Mouse (Mus musculus) induced T-regulatory cell, adult 2 months (primary cell): ENCODE data around the gene Pgam1.
A peak's percentile ranks its signal among the peaks of the same experiment; 100 is the strongest.

Experiments used
- DNase-seq: peaks from one replicate; pipeline ENCODE4 v3.0.0-alpha.2; 2012; ENCODE audit warnings: low read depth

The Pgam1 gene

DNA sequence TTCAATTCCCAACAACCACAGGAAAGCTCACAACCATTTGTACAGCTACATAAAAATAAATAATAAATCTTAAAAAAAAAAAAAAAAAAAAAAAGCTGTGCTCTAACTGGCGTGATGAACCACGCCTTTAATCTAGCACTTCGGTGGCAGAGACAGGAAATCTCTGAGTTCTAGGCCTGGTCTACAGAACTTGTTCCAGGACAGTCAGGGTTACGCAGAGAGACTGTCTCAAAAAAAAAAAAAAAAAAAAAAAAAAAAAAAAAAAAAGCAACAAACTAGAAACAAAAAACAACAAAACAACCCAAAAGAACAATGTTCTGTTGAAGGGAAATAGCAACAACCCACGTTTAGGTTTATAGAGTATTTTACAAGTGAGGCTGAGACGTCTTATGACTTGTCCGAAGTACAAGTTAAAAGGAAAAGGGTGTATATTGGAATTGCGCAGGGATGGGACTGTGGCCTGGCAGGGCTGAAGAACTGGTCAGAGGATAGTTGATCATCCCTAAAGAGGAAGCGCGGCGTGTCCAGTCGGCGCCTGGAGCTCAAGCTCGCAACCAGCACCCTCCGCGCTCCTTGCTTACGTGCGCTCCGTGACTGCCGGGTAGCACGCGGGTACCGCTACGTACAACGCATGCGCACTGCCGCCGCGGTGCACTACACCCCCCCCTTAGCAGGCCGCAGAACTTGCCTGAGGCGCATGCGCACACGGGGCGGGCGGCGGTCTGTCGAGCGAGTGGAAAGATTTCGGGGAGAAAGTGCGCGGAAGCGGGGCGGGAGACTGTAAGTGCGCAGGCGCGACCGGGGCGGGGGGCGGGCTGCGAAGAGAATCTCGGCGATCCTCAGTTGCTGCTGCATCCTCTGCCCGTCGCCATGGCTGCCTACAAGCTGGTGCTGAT is at the start of gene Pgam1:
Gene Pgam1 (plus strand): TSS at position 746 of the 896 bp plus-strand sequence.
- DNase-seq = peak; percentile 100

DNA sequence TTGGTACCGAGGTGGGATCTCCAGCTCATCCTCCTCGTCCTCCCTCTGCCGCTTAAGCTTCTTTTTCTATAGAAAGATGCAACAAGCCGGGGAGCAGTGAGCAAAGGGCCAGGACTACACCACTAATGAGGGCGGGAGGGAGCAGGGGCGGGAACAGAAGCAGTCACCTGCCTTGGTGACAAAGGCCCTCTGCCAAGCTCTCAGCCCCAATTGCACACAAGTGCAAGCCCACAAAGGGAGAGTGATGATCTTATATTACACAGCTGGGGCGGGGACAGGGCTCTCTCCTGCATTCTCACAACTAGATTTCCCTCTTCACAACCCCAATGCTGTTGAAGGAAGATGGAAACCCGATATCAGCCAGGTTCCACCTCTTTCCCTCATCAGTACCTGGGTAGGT is 45.0 kb upstream of the Pgam1 start:
- DNase-seq = no peak

DNA sequence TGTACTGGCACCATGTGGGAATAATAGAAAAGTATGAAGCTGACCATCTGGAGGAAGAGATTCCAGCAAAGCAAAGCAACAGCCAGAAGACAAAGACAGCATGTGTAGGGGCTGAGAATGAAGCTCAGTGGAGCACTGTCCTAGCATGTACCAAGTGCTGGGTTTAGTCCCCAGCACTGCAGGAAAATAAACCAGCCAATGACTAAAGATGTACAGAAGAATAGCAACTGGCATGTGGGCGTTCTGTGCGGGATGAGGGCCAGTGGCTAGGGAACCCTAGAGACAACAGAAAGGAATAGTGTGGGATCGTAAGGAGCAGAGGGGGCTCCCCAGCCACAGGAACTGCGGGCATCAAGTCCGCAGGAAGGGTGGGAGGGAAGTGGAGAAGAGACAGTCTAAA is 42.4 kb upstream of the Pgam1 start:
- no peak for DNase-seq

DNA sequence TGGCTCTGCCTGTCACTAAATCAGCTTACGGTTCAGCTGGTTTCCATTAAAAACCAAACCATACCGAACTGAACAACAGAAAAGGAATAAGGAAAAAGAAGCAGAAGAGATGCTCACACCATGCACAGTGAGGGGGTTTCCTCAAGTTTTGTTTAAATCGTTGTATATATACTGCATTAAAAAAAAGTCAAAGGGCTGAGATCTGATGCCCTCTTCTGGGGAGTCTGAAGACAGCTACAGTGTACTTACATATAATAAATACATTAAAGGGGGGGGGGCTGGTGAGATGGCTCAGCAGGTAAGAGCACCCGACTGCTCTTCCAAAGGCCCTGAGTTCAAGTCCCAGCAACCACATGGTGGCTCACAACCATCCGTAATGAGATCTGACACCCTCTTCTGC is 41.8 kb upstream of the Pgam1 start:
- DNase-seq = peak; percentile 22

DNA sequence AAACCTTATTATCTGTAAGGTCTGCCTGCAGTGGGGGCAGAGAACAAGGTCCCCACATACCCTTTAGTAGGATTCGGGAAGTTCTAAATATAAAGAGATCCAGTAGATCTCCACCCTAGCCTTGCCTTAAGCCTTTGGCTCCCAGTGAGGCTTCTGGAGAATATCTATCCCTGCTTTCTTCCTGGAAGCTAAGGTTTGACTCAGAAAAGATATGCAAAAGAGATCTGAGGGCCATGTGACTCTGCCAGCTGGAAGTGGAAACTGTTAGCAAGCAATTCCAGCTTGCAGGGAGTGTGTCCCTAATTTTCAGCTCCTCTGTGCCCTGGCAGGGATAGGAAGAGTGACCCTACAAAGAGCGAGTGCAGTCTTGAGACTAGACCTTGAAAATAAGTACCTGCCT is 39.4 kb upstream of the Pgam1 start:
- DNase-seq = no peak

DNA sequence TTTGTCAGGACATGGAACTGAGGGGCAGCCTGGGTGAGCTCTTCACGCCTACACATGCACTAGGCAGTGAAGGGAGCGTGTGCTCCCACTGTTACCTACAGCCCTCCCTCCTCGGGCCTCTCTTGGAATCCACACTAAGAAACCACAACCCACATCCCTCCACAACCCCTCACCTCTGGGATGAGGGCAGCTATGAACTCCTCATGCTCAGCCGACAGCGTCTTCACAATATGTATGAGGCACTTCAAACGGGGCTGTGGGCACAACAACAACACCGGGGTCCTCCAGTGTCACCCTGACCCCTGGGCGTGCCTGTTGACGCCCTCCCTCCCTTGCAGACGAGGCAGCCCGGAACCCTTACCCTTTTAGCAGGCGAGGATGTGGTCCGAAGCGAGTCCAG is 37.4 kb upstream of the Pgam1 start:
- DNase-seq = peak; percentile 21

DNA sequence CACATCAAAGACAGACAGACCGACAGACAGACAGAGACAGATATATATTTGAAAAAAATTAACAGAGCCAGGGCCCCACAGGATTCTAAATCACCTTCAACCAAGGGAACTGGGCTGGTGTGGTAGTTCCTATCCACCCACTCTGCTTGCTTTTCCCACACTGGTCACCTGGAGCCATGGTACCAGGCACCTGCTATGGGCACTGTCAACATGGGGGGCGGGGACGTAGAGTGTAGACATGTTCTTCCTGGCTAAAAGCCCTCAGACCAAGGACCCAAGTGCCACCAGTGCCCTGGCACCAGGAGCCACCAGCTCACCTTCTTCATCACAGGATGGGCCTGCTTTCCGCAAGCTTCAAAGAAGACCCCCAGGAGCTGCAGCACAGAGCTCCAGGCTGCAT is 29.9 kb upstream of the Pgam1 start:
- no peak for DNase-seq

DNA sequence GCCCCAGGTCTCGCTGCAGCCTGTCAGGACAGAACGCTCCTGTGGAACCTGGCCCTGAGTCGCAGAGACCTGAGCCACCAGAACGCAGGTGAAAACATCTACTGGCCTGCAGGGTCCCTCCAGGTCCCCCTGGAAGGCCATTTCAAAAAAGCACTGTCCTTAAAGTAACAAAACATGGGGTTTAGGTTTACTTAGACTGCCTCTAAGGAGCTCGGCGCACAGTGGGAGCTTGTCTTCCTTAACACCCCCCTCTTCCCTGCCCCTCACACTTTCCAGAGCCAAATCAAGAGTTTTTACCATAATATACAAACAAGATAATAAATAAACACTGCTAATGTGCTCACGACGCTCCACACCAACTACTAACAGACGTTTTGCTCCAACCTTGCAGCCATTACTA is 27.8 kb upstream of the Pgam1 start:
- no peak for DNase-seq

DNA sequence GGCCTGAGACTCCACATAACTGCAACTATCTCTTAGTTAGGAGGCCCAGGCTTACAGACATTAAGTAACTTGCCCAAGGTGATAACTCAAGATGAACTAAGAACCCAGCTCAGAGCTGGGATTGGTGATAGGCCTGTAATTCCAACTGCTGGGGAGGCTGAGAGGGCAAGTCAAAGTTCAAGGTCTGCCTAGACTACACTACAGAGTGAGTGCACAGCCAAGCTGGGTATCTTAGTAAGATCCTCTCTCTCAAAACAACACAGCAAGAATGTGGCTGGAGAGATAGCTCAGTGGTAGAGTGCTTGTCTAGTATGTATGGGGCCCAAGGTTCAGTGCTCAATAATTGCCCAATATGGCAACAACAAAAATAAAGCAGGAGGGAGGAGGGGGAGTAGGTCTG is 23.5 kb upstream of the Pgam1 start:
- no peak for DNase-seq

DNA sequence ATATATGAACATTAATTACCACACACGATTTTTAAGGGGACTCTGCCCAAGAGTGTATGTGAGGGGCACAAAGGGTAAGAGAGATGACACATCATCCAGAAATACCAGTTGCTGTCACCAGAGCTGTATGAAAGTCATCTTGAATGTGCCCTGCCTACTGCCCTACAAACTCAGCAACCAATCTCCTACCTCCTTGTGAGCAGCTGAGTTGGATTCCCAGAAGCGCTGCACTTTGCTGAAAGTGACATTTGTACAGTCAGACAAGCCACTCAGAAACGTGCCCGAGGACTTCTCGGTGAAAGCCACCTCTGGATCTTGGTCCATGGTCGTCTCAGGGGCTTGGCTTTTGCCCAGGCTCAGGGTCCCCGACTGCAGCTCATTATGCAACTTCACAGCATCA is 16.8 kb upstream of the Pgam1 start:
- peak; percentile 56 for DNase-seq

DNA sequence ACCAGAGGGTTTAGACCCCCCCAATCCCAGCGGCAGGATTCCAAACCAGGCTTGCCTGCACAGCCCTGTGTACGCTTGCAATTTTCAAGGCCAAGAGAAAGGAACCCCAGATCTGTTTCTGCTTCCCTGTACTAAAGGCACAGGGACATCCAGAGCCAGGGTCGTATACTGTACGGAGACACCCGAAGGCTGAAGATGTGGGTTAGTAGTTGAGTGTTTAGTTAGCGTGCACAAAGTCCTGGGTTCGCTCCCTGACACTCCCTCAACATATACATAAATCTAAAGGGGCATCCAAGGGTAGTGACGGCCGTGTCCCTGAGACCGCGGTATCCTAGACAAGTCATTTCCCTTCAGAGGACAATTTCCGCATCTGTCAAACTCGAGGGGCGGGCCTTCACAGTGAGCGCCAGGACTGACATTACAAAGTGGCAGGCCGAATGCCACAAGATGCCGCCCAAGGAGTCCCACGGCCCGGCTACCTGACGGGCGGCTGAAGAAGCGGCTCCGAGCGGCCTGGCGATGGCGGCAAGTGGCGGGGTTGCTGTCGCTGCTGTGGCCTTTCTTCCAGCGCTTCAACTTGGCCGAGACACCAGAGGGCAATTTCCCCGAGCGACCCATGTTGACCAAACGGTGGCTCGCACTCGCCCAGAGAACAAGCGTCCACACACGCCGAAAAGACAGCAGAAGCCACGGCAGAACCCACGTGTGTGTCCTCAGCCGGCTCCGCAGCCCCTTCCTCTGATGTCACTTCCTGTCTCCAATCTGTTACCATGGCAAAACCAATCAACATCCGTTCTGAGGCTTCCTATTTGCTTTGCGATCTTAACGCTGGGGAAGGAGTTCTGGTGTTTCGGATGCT is 16.0 kb upstream of the Pgam1 start, which contains the start of gene Rrp12:
Gene Rrp12 (minus strand): TSS at position 714 of the 859 bp plus-strand sequence.
- DNase-seq = peak; percentile 97

DNA sequence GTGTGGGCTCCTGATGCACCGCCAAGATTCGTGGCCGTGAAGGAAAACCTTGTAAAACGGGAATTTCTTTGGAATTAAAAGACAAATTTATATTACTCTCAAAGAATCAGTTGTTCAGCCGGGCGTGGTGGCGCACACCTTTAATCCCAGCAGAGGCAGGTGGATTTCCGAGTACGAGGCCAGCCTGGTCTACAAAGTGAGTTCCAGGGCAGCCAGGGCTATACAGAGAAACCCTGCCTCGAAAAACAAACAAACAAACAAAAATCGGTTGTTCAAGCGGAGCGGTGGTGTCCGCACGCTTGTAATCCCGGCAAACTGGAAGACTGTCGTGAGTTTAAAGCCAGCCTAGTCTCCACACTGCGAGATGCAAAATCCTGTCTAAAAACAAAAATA is 15.4 kb upstream of the Pgam1 start:
- DNase-seq = no peak

DNA sequence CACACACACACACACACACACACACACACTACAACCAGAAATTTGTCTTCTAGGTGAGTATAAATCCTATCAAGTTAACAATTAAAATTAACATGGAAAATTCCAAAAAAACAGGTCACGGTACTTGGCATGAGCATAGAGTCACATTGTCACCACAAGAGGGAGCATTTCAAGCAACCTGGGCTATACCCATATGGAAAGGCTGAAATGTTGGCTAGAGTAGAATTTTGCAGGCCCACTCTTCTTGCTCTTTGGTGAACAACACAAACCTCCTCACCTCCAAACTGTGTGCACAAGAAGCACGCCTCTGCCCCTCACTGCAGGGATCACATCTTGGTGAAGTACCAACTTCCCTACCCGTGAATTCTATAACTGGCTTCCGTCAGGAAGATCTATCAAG is 12.9 kb upstream of the Pgam1 start:
- peak; percentile 79 for DNase-seq

DNA sequence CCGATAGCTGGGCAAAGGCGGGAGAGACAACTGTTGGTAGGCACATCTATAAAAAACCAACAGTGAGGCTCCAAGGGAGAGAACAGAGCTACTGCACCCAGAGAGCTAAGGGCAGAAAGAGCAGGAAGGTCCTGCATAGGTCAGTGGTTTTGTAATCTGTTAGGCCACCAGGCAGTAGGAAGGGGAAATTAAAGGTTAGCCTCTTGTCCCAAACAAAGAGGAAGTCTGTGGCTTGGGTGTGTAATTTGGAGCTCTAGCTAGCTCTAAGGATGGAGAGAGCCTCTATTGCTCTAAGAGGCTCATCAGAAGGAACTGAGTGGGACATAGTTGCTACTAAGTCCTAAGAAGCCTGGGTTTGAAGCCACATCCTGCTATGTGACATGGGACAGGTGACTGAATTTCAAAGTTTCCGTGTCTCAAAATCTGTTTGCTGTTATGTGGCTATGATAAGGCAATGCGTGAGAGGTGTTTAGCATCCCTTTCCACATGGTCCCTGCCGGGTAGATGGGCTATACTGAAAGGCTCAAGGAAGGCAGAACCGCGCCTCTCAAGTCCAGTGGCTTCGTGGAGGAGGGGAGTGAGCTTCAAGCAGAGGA is 11.1 kb upstream of the Pgam1 start:
- peak; percentile 40 for DNase-seq

DNA sequence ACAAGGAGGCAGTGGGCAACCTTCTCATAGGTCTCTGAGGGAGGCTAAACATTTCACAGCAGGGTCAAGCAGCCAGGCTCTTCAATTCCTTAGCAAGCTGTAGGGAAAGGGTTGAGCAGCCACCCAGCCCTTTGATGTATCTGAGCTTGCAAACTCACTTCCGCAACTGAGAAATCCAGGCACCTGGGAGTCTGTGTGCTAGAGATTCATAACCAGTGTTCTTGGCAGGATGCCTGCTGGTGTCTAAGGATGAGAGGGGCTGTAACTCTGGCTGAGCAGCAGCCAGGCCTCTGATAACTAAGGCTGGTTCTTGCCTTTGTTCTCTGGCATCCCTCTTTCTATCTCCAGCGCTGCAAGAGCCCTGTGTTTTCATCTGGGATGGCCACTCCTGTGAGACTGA is 10.0 kb upstream of the Pgam1 start:
- no peak for DNase-seq

DNA sequence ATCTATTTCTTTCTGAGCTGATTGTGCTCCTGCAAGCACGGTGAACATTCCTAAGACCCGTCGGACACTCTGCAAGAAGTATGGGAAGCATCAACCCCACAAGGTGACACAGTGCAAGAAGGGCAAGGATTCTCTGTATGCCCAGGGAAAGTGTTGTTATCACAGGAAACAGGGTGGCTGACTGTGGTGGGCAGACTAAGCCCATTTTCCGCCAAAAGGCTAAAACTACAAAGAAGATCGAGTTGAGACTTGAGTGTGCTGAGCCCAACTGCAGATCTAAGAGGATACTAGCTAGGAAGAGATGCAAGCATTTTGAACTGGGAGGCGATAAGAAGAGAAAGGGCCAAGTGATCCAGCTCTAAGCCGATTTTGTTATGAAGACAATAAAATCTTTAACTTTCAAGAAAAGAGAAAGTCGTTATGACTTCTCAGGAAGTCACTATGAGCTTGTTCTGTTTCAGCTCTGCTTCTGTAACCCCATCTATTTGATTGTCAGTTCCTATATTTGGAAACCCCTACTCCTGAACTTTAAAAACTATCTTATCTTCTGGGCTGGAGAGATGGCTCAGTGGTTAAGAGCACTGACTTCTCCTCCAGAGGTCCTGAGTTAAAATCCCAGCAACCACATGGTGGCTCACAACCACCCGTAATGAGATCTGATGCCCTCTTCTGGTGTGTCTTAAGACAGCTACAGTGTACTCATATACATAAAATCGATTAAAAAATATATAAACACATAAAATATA is 8.7 kb upstream of the Pgam1 start:
- DNase-seq = no peak

DNA sequence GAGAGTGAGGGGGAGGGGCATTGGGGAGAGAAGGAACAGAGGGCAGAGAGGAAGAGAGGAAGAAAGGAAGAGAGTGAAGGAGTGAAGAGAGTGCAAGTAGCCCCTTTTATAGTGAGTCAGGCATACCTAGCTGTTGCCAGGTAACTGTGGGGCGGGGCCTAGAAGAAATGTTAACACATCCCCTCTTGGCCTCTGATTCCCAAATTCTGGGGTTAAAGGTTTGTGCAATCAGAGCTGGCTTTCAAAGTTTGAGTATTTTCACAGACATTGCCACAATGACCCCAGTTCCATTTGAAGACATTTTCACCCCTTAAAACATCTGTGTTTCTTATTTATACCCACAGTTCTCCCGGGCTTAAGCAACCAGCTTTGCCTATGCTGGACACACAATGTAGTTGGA is 6.5 kb upstream of the Pgam1 start:
- no peak for DNase-seq

DNA sequence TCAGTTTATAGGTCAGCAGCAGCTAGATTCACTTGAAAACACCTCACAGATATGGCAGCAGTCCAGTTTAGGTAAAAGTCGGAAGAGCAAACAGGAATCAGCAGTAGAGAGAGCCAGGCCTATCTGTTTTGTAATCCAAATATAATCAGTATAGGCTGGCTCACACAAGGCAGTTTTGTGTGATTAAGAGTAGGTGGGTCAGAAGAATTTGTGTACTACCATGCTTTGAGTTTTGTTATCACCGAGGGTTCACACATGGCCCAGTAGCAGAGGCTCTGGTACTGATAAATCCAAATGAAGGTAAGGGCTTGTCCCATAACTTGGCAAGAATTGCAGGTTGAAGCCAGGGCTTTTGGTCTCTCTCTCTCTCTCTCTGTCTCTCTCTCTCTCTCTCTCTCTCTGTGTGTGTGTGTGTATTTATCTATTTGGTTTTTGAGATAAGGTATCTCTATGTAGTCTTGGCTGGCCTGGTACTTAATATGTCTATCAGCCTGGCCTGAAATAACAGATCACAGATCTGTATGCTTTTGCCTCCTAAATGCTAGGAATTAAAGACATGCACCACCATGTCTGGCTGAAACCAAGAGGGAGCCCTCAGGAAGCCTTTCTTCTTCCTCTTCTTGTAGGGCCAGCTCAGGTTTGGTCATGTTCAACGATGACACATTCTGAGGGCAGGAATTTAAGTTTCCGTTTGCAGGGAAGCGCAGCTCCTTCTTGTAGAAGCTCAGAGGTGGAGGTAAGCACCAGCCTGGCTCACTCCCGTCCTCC is 5.2 kb upstream of the Pgam1 start:
- no peak for DNase-seq

DNA sequence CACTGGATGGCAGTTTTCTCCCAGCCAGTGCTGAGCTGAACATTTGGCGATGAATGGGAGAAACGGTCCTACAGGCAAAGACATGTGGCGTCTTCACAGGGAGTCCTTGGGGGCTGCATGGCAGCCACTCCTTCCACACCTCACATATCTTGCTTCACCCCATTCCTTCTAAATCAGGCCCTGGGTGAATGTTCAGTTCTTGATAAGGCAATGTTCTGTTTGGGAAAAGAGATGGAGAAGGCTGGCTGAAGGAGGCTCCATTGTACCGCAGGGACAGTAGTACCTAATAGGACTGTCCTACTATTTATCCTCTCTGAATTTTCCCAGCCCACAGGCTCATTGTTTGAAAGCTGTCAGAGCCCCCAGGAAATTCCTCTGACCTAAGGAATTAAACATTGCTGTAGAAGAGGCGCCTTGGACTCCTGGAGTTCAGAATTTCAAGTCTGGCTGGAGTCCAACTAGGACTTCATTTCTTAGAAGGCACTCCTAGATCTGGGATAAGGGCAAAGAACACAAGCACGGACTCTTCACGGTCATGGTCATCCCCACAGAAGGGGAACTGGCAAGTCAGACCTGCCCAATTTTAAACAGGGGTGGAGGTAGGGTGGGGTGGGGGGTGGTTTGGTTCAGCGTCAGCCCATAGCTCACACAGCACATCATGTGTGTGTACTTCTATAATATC is 4.5 kb upstream of the Pgam1 start:
- no peak for DNase-seq

DNA sequence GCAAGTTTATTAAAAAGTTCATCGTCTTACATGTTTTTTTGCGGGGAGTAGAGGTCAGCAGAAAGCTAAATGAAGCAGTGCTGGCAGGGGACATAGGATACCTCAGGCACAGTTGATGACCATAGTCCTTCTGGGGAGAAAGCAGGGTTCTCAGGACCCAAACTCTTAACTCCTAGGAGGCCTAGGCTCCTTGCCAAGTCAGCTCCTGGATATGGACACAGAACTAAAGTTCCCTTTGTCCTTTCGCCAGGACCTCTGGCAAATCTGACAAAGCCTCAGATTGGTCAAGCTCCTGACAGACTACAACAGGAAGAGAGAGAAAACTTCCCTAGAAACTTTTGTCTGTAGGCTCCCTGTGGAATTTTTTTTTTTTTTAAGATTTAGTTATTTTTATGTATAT is 3.0 kb upstream of the Pgam1 start:
- no peak for DNase-seq

DNA sequence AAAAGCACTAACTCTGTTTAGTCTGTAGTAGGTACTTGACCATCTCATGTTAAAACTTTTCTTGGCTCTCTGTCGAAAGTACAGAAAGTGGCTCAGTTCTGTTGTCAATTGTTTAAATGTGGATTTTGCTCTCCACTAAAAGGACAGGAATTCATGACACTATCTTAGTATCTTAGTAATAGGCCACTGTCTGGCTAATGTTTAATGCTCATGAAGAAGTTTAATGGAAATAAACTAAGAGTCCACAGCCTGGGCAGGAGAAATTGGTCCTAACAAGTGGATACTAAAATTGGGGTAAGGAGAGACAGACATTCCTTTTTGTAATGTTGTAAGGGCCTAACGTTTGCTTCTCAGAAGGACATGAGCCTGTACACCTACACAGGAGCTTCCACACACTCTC is 1.3 kb upstream of the Pgam1 start:
- no peak for DNase-seq
